Mouse (Mus musculus) embryonic facial prominence, embryonic 14.5 days (tissue): ENCODE data around the gene Eif4e. TPM values are rescaled to one million over a fixed set of nuclear protein-coding genes. Genes with fewer than 3 reads are reported as not detected.

Experiments
- ATAC-seq: fragments of 200-750 bp; cut with Nextera tagmentation; 2 replicates; pipeline ENCODE4 v1.8.0; 2017; ENCODE audit warnings: low read depth, moderate number of reproducible peaks, moderate TSS enrichment
- DNase-seq: peaks from one replicate; pipeline ENCODE4 v3.0.0-alpha.2; 2015; ENCODE audit warnings: low spot score
- H3K27ac ChIP-seq: fragments of 300-500 bp; sonication (generic); replicated peaks from 2 replicates; pipeline ENCODE4 v1.5.1; 2014; ENCODE audit warnings: low read depth, mild to moderate bottlenecking, low read length, moderate library complexity
- H3K27me3 ChIP-seq: fragments of 300-500 bp; sonication (generic); replicated peaks from 2 replicates; pipeline ENCODE4 v1.6.1; 2014; ENCODE audit warnings: low read length; ENCODE audit not compliant: control insufficient read depth, insufficient read depth
- H3K36me3 ChIP-seq: fragments of 300-500 bp; sonication (generic); 2 replicates; pipeline ENCODE4 v1.6.1; 2014; ENCODE audit warnings: low read length, mixed read lengths; ENCODE audit not compliant: control insufficient read depth, insufficient read depth
- H3K4me1 ChIP-seq: fragments of 300-500 bp; sonication (generic); 2 replicates; pipeline ENCODE4 v1.6.1; 2014; ENCODE audit warnings: antibody characterized with exemption, low read length; ENCODE audit not compliant: control insufficient read depth, insufficient read depth
- H3K4me2 ChIP-seq: fragments of 300-500 bp; sonication (generic); 2 replicates; pipeline ENCODE4 v1.6.1; 2014; ENCODE audit warnings: low read depth, mild to moderate bottlenecking, low read length, moderate library complexity, mixed read lengths
- H3K4me3 ChIP-seq: fragments of 300-500 bp; sonication (generic); 2 replicates; pipeline ENCODE4 v1.5.1; 2014; ENCODE audit warnings: low read depth, mild to moderate bottlenecking, low read length
- H3K9ac ChIP-seq: fragments of 300-500 bp; sonication (generic); 2 replicates; pipeline ENCODE4 v1.6.1; 2014; ENCODE audit warnings: low read depth, mild to moderate bottlenecking, low read length, moderate library complexity, mixed read lengths
- H3K9me3 ChIP-seq: fragments of 300-500 bp; sonication (generic); 2 replicates; pipeline ENCODE4 v1.6.1; 2016; ENCODE audit warnings: low read length; ENCODE audit not compliant: control insufficient read depth
- WGBS: fragments of 180-500 bp; shearing (Covaris S2); extraction: QIAGEN DNeasy Blood & Tissue Kit; methylation state at CpG from one replicate; pipeline ENCODE4 v1.1.7; 2014; 5-methylcytosine and 5-hydroxymethylcytosine counted together
- polyA plus RNA-seq: library from polyadenylated mRNA; unstranded; fragments of >200 nt; fragmentation: Nextera tagmentation; extraction: Ambion mirVana; gene quantifications from 2 replicates; pipeline ENCODE4 v1.2.1, GENCODE M21; 2014

Gene Eif4e
- polyA plus RNA-seq, 1 experiment from 2014 or later: 333 TPM

DNA sequence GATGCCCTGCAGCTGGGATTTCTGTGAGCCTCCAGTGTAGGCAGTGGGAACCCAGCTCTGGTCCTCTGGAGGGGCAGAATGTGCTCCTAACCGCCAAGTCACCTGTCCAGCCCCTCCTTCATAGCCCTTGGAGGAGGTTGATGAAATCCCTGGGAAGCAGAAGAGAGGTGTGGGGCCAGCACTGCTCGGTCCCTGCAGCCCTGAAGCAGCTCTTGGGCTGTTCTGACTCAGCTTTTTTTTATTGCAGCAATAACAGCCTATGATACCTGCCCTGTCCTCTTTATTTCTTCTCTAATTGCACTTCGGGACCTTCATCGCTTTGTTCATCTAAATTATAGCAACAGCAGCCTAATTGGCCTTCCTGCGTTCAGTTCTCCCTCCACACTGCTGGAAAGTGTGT, 15.5 kb upstream of the Eif4e start:
- Histone ChIP-seq H3K27me3 (no peaks in the 10 kb centered on the region), H3K36me3 (no peaks in the 10 kb centered on the region), H3K4me2 (no peak overlapping the region), H3K27ac (no peak overlapping the region), H3K4me3 (no peak overlapping the region), H3K4me1 (no peaks in the 10 kb centered on the region), H3K9ac (no peak overlapping the region), H3K9me3 (no peaks in the 10 kb centered on the region)
- ATAC-seq: no peak
- WGBS: 71% methylated on average over 5 of the region's 5 CpGs
- DNase-seq: no peak

GRCm38 (mm10) chr3:138513243-138513642, 12.7 kb upstream of the Eif4e start:
- Histone ChIP-seq H3K9ac (no peak overlapping the region), H3K9me3 (0 out of 2 replicates have a peak, but pooled peaks cover 2% of the 10 kb centered on the region), H3K27me3 (no peaks in the 10 kb centered on the region), H3K4me2 (no peak overlapping the region), H3K27ac (no peak overlapping the region), H3K36me3 (no peaks in the 10 kb centered on the region), H3K4me3 (no peak overlapping the region), H3K4me1 (no peaks in the 10 kb centered on the region)
- no peak for ATAC-seq
- WGBS: 66% methylated on average over 12 of the region's 12 CpGs
- DNase-seq: no peak

DNA sequence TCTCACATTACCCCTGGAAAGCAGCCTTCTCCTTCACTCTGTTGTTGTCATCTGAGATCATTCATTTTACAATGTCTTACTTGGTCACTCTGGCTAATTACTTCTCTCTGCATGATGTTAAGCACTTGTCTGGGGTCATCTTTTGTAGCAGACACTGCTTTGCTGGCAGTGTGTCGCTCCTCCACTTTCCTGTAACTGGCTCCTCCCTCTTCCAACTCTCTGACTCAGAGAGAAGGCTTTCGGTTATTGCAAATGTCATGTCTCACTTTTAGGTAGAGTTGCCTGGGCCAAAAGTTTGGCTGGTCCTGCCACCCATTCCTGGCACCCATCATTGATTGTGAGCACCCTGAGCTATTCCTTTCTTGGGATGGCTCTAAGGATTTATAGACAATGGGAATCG, 11.2 kb upstream of the Eif4e start:
- Histone ChIP-seq H3K27ac (no peak overlapping the region), H3K9ac (no peak overlapping the region), H3K9me3 (0 out of 2 replicates have a peak, but pooled peaks cover 2% of the 10 kb centered on the region), H3K36me3 (no peaks in the 10 kb centered on the region), H3K4me1 (no peaks in the 10 kb centered on the region), H3K4me3 (no peak overlapping the region), H3K4me2 (no peak overlapping the region), H3K27me3 (no peaks in the 10 kb centered on the region)
- no peak for DNase-seq
- ATAC-seq: no peak
- WGBS: 62% methylated on average over 3 of the region's 3 CpGs

DNA sequence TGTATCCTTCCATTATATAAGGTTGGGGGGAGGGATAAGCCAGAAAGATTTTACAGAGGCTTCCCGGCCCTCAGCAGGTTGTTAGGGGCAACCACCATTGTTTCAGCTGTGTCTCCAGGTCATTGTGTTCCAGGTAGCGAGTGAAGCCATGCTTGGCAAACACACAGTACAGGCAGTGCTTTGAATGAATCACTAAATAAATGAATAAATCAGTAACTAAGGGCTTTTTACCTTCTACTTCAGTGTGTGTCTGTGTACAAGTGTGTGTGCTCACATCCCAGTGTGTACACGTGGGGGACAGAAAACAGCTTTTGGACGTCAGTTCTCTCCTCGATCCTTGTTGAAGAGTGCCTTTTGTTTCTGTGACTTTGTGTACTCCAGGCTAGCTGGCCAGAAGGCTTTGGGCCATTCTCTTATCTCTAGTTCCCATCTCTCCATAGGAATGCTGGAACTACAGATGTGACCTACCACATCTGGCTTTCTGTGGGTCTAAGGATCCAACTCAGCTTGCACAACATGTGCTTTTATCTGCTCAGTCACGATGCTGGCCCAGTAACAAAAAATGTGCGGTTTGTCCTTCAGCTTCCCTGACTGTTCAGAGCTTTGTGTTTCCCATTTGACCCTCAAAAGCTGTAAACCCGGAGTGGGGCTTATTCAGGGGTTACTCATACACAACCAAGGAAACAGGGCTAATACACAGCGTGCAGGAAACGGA, 10.2 kb upstream of the Eif4e start:
- Histone ChIP-seq H3K9ac (no peak overlapping the region), H3K9me3 (0 out of 2 replicates have a peak, but pooled peaks cover 2% of the 10 kb centered on the region), H3K4me3 (no peak overlapping the region), H3K27me3 (no peaks in the 10 kb centered on the region), H3K4me2 (no peak overlapping the region), H3K36me3 (no peaks in the 10 kb centered on the region), H3K27ac (no peak overlapping the region), H3K4me1 (no peaks in the 10 kb centered on the region)
- DNase-seq: peak; percentile 23
- WGBS: 53% methylated on average over 10 of the region's 10 CpGs
- ATAC-seq: no peak

- no peak for DNase-seq
These were observed 8.1 kb upstream of the Eif4e start for GRCm38 (mm10) chr3:138517881-138518280.

DNA sequence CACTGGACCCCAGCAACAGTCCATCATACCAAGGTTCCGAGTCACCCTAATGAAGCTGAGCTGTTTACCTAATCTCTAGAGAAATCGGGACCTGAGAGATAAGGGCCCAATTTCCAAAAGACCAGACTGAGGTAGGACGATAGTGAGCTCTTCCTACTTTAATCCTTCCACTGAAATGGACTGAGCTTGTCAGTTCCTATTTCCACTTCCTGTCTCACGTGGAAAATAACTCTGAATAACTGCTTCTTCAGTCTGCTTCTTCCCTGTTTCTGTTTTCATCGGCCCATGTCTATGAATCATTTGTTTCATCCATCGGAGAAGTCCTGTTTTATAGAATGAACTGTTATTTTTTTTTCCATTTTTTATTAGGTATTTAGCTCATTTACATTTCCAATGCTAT, 6.8 kb upstream of the Eif4e start:
- Histone ChIP-seq H3K27ac (no peak overlapping the region), H3K36me3 (no peaks in the 10 kb centered on the region), H3K27me3 (no peaks in the 10 kb centered on the region), H3K9ac (no peak overlapping the region), H3K4me2 (no peak overlapping the region), H3K4me3 (no peak overlapping the region), H3K4me1 (no peaks in the 10 kb centered on the region), H3K9me3 (0 out of 2 replicates have a peak, but pooled peaks cover 2% of the 10 kb centered on the region)
- WGBS: 78% methylated on average over 6 of the region's 6 CpGs
- DNase-seq (no peak), ATAC-seq (no peak)

More at GRCm38 (mm10) chr3:138517881-138518280, 8.1 kb upstream of the Eif4e start:
- Histone ChIP-seq H3K9ac (no peak overlapping the region), H3K27me3 (no peaks in the 10 kb centered on the region), H3K4me3 (no peak overlapping the region), H3K4me1 (no peaks in the 10 kb centered on the region), H3K36me3 (no peaks in the 10 kb centered on the region), H3K27ac (no peak overlapping the region), H3K9me3 (0 out of 2 replicates have a peak, but pooled peaks cover 2% of the 10 kb centered on the region), H3K4me2 (no peak overlapping the region)
- no peak for ATAC-seq
- WGBS: 71% methylated on average over 3 of the region's 3 CpGs

- Histone ChIP-seq H3K4me3 (no peak overlapping the region), H3K9me3 (no peaks in the 10 kb centered on the region), H3K4me2 (no peak overlapping the region), H3K36me3 (no peaks in the 10 kb centered on the region), H3K9ac (no peak overlapping the region), H3K27ac (no peak overlapping the region), H3K4me1 (peaks cover 16% of the 10 kb centered on the region), H3K27me3 (no peaks in the 10 kb centered on the region)
- DNase-seq (no peak), ATAC-seq (no peak)
- WGBS: 90% methylated on average over 4 of the region's 4 CpGs
These were observed 2.0 kb upstream of the Eif4e start for GRCm38 (mm10) chr3:138523956-138524355.

GRCm38 (mm10) chr3:138525494-138525893, 485 bp upstream of the Eif4e start:
- H3K27me3 ChIP-seq: no peaks in the 10 kb centered on the region
- 55% methylated on average over 8 of the region's 8 CpGs for WGBS
- H3K4me3 ChIP-seq: peak overlapping the region; percentile 97; the same call in 1 of the 2 replicates
- peaks cover 25% of the 10 kb centered on the region for H3K4me1 ChIP-seq
- ATAC-seq (no peak), DNase-seq (no peak)
- no peak overlapping the region for H3K27ac ChIP-seq
- no peak overlapping the region for H3K9ac ChIP-seq
- no peaks in the 10 kb centered on the region for H3K9me3 ChIP-seq
- H3K4me2 ChIP-seq: peak overlapping the region; percentile 68
- no peaks in the 10 kb centered on the region for H3K36me3 ChIP-seq
